Mouse (Mus musculus): ENCODE measurements around the gene Gm21454. TPM values are rescaled to one million over a fixed set of nuclear protein-coding genes. Genes with fewer than 3 reads are reported as not detected.
"Not testable (repeated sequence)": the region's sequence is repeated elsewhere in the genome, so short reads cannot be mapped to it uniquely, and the experiment has no call there.

Gm21454 gene
- total RNA-seq (2021) = not detected
- long read RNA-seq, experiment 1 = 0 reads
- long read RNA-seq, experiment 2 = 0 reads

GRCm38 (mm10) chrY:13252091-13252490, at the start of gene Gm21454, which contains the start of gene Gm21440:
Gene Gm21454 (plus strand): TSS chrY:13252442.
Gene Gm21440 (plus strand): TSS chrY:13252391.
- DNase-seq (ENCODE audit: low spot score in 2 of 2) = not testable (repeated sequence)

- not testable (repeated sequence) for DNase-seq (ENCODE audit: low spot score in 2 of 2)
Observed at GRCm38 (mm10) chrY:13223828-13224227, 28.4 kb upstream of the Gm21454 start, which contains the start of gene Gm21828. Gene Gm21828 (minus strand): TSS chrY:13223928.

GRCm38 (mm10) chrY:13348963-13349362, 96.7 kb downstream of the Gm21454 start, which contains the start of gene Gm21725:
Gene Gm21725 (minus strand): TSS chrY:13349063.
- DNase-seq (ENCODE audit: low spot score in 2 of 2) = not testable (repeated sequence)

Other genes starting within 250 kb of the Gm21454 start
- not detected for gene Gm20807, start 209.6 kb upstream of the Gm21454 start, total RNA-seq (2021)
- gene Gm21891, start 119.0 kb upstream of the Gm21454 start, total RNA-seq (2021) = not detected
- not detected for gene Gm21425, start 90.5 kb upstream of the Gm21454 start, total RNA-seq (2021)
- not detected for gene Gm21828, start 28.5 kb upstream of the Gm21454 start, total RNA-seq (2021)
- gene Gm21440, start 51 bp upstream of the Gm21454 start, total RNA-seq (2021) = not detected
- not detected for gene Gm21725, start 96.6 kb downstream of the Gm21454 start, total RNA-seq (2021)
- gene Gm21866, start 213.1 kb downstream of the Gm21454 start, total RNA-seq (2021) = not detected
- not detected for gene Gm20773, start 241.6 kb downstream of the Gm21454 start, total RNA-seq (2021)

Data from adrenal gland, adult 18-20 months (tissue).